Mouse (Mus musculus) myocyte (in vitro differentiated cells): ENCODE data around the gene Hras.

Source experiments
- MAX ChIP-seq: IDR thresholded peaks from one replicate; pipeline ENCODE4 v1.6.1; 2011; ENCODE audit warnings: low read depth, mild to moderate bottlenecking, control low read depth
- MYOG ChIP-seq, 3 experiments: IDR thresholded peaks; one replicate each; pipeline ENCODE4 v1.6.1; 2011; ENCODE audit warnings: control low read depth in 2 of 3, low read depth in 2 of 3, mild to moderate bottlenecking in 2 of 3; ENCODE audit not compliant: insufficient read length in 2 of 3, control insufficient read depth in 1 of 3, insufficient read depth in 1 of 3
- POLR2A ChIP-seq: IDR thresholded peaks from one replicate; pipeline ENCODE4 v1.6.1; 2011; ENCODE audit warnings: low read depth, mild to moderate bottlenecking, control low read depth, moderate library complexity; ENCODE audit not compliant: insufficient read length
- POLR2AphosphoS2 ChIP-seq: IDR thresholded peaks from one replicate; pipeline ENCODE4 v1.6.1; 2011; ENCODE audit warnings: low read depth, control low read depth; ENCODE audit not compliant: insufficient read length

DNA sequence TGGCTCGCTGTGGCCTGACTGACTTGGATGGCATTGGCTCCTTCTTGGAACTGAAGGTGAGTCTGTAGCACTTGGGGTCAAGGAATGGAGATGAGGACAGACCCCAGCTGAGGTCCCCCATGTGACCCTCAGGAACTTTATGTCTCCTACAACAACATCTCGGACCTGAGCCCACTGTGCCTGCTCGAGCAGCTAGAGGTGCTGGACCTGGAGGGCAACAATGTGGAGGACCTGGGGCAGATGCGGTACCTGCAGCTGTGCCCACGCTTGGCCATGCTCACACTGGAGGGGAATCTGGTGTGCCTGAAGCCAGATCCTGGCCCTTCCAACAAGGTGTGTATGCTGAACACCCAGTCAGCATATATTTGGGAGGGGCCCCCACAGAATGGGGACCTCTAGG is 11.7 kb upstream of the Hras start:
- TF ChIP-seq MAX = no peak
- no peak for TF ChIP-seq POLR2A
- TF ChIP-seq MYOG (IDR thresholded peaks at IDR 0.05; ENCODE audit: control insufficient read depth in 1 of 3, insufficient read depth in 1 of 3, insufficient read length in 2 of 3, low read depth in 2 of 3) = no peak
- TF ChIP-seq POLR2AphosphoS2 = no peak
